Mouse (Mus musculus): ENCODE results near the gene Ptpro. TPM values are rescaled to one million over a fixed set of nuclear protein-coding genes. Genes with fewer than 3 reads are reported as not detected.

Ptpro gene
- polyA plus RNA-seq, 2 experiments, result 0.40 to 0.55 TPM

- H3K36me3 ChIP-seq (replicated peaks; ENCODE audit: control insufficient read depth, insufficient read depth, low read depth), result no peaks in the 10 kb centered on the region
- ATAC-seq (ENCODE audit: insufficient read depth) (no peak), DNase-seq (ENCODE audit: low read depth in 3 of 3, low spot score in 3 of 3) (no peak)
- no peaks in the 10 kb centered on the region for H3K27me3 ChIP-seq (ENCODE audit: control insufficient read depth, insufficient read depth, low read length)
- no peaks in the 10 kb centered on the region for H3K4me1 ChIP-seq (replicated peaks; ENCODE audit: control insufficient read depth in 2 of 2, insufficient read depth in 2 of 2, low read length in 1 of 2)
- no peaks in the 10 kb centered on the region for H3K9me3 ChIP-seq (ENCODE audit: control insufficient read depth, low read length)
- no peak overlapping the region for H3K4me3 ChIP-seq (ENCODE audit: insufficient read depth in 1 of 2, low read depth in 2 of 2, low read length in 2 of 2)
- no peak overlapping the region for H3K4me2 ChIP-seq (ENCODE audit: low read depth)
- no peak overlapping the region for H3K9ac ChIP-seq (replicated peaks)
- TF ChIP-seq CTCF (IDR thresholded peaks at IDR 0.05; ENCODE audit: low read depth) (no peak), EP300 (IDR thresholded peaks at IDR 0.05; ENCODE audit: low read depth) (no peak)
- WGBS (ENCODE audit: insufficient replicate concordance), result 69% methylated on average over 10 of the region's 10 CpGs
- H3K27ac ChIP-seq, result no peak overlapping the region
These were observed 41.1 kb upstream of the Ptpro start for GRCm38 (mm10) chr6:137210991-137211390.

GRCm38 (mm10) chr6:137211441-137211840, 40.7 kb upstream of the Ptpro start:
- no peaks in the 10 kb centered on the region for H3K4me1 ChIP-seq (replicated peaks; ENCODE audit: control insufficient read depth in 2 of 2, insufficient read depth in 2 of 2, low read length in 1 of 2)
- DNase-seq (ENCODE audit: low read depth in 3 of 3, low spot score in 3 of 3), result no peak
- no peaks in the 10 kb centered on the region for H3K9me3 ChIP-seq (ENCODE audit: control insufficient read depth, low read length)
- no peak overlapping the region for H3K27ac ChIP-seq
- 73% methylated on average over 2 of the region's 2 CpGs for WGBS (ENCODE audit: insufficient replicate concordance)
- no peak for ATAC-seq (ENCODE audit: insufficient read depth)
- no peak overlapping the region for H3K4me3 ChIP-seq (ENCODE audit: insufficient read depth in 1 of 2, low read depth in 2 of 2, low read length in 2 of 2)
- H3K27me3 ChIP-seq (ENCODE audit: control insufficient read depth, insufficient read depth, low read length), result no peaks in the 10 kb centered on the region
- no peak for TF ChIP-seq CTCF (IDR thresholded peaks at IDR 0.05; ENCODE audit: low read depth)
- no peak for TF ChIP-seq EP300 (IDR thresholded peaks at IDR 0.05; ENCODE audit: low read depth)
- no peak overlapping the region for H3K9ac ChIP-seq (replicated peaks)
- H3K36me3 ChIP-seq (replicated peaks; ENCODE audit: control insufficient read depth, insufficient read depth, low read depth), result no peaks in the 10 kb centered on the region
- H3K4me2 ChIP-seq (ENCODE audit: low read depth), result no peak overlapping the region

- H3K4me1 ChIP-seq (replicated peaks; ENCODE audit: control insufficient read depth in 2 of 2, insufficient read depth in 2 of 2, low read length in 1 of 2), result no peaks in the 10 kb centered on the region
- no peak overlapping the region for H3K9ac ChIP-seq (replicated peaks)
- H3K36me3 ChIP-seq (replicated peaks; ENCODE audit: control insufficient read depth, insufficient read depth, low read depth), result no peaks in the 10 kb centered on the region
- TF ChIP-seq EP300 (IDR thresholded peaks at IDR 0.05; ENCODE audit: low read depth) (no peak), CTCF (IDR thresholded peaks at IDR 0.05; ENCODE audit: low read depth) (no peak)
- WGBS (ENCODE audit: insufficient replicate concordance), result 57% methylated on average over 8 of the region's 8 CpGs
- ATAC-seq (ENCODE audit: insufficient read depth), result no peak
- no peak overlapping the region for H3K27ac ChIP-seq
- H3K4me2 ChIP-seq (ENCODE audit: low read depth), result no peak overlapping the region
- no peak for DNase-seq (ENCODE audit: low read depth in 3 of 3, low spot score in 3 of 3)
- no peaks in the 10 kb centered on the region for H3K9me3 ChIP-seq (ENCODE audit: control insufficient read depth, low read length)
- H3K27me3 ChIP-seq (ENCODE audit: control insufficient read depth, insufficient read depth, low read length), result no peaks in the 10 kb centered on the region
- no peak overlapping the region for H3K4me3 ChIP-seq (ENCODE audit: insufficient read depth in 1 of 2, low read depth in 2 of 2, low read length in 2 of 2)
These were observed 34.2 kb upstream of the Ptpro start for GRCm38 (mm10) chr6:137217841-137218463.

- no peak for TF ChIP-seq CTCF (IDR thresholded peaks at IDR 0.05; ENCODE audit: low read depth)
- no peak for TF ChIP-seq EP300 (IDR thresholded peaks at IDR 0.05; ENCODE audit: low read depth)
- H3K4me2 ChIP-seq (ENCODE audit: low read depth), result no peak overlapping the region
- no peak overlapping the region for H3K9ac ChIP-seq (replicated peaks)
- H3K36me3 ChIP-seq (replicated peaks; ENCODE audit: control insufficient read depth, insufficient read depth, low read depth), result no peaks in the 10 kb centered on the region
- 6% methylated on average over 15 of the region's 15 CpGs for WGBS (ENCODE audit: insufficient replicate concordance)
- H3K27me3 ChIP-seq (ENCODE audit: control insufficient read depth, insufficient read depth, low read length), result peaks cover 16% of the 10 kb centered on the region
- no peak overlapping the region for H3K4me3 ChIP-seq (ENCODE audit: insufficient read depth in 1 of 2, low read depth in 2 of 2, low read length in 2 of 2)
- H3K27ac ChIP-seq, result no peak overlapping the region
- ATAC-seq (ENCODE audit: insufficient read depth), result no peak
- H3K9me3 ChIP-seq (ENCODE audit: control insufficient read depth, low read length), result no peaks in the 10 kb centered on the region
- no peak for DNase-seq (ENCODE audit: low read depth in 3 of 3, low spot score in 3 of 3)
- H3K4me1 ChIP-seq (replicated peaks; ENCODE audit: control insufficient read depth in 2 of 2, insufficient read depth in 2 of 2, low read length in 1 of 2), result no peaks in the 10 kb centered on the region
These were observed 746 bp downstream of the Ptpro start for GRCm38 (mm10) chr6:137252887-137253242.

GRCm38 (mm10) chr6:137253415-137253814, 1.3 kb downstream of the Ptpro start:
- H3K36me3 ChIP-seq (replicated peaks; ENCODE audit: control insufficient read depth, insufficient read depth, low read depth), result no peaks in the 10 kb centered on the region
- WGBS (ENCODE audit: insufficient replicate concordance), result 8% methylated on average over 7 of the region's 7 CpGs
- ATAC-seq (ENCODE audit: insufficient read depth), result no peak
- no peak for DNase-seq (ENCODE audit: low read depth in 3 of 3, low spot score in 3 of 3)
- no peak overlapping the region for H3K4me3 ChIP-seq (ENCODE audit: insufficient read depth in 1 of 2, low read depth in 2 of 2, low read length in 2 of 2)
- H3K9ac ChIP-seq (replicated peaks), result no peak overlapping the region
- peaks cover 16% of the 10 kb centered on the region for H3K27me3 ChIP-seq (ENCODE audit: control insufficient read depth, insufficient read depth, low read length)
- no peak overlapping the region for H3K27ac ChIP-seq
- H3K9me3 ChIP-seq (ENCODE audit: control insufficient read depth, low read length), result no peaks in the 10 kb centered on the region
- no peak overlapping the region for H3K4me2 ChIP-seq (ENCODE audit: low read depth)
- H3K4me1 ChIP-seq (replicated peaks; ENCODE audit: control insufficient read depth in 2 of 2, insufficient read depth in 2 of 2, low read length in 1 of 2), result no peaks in the 10 kb centered on the region
- TF ChIP-seq CTCF (IDR thresholded peaks at IDR 0.05; ENCODE audit: low read depth) (no peak), EP300 (IDR thresholded peaks at IDR 0.05; ENCODE audit: low read depth) (no peak)

All from liver, embryonic 14.5 days (tissue).